Mouse (Mus musculus) MEL (cell line): ENCODE data around the gene Sumf1.

ENCODE experiments used
- GATA1 ChIP-seq: IDR thresholded peaks from 2 replicates; pipeline ENCODE4 v1.6.1; 2011; ENCODE audit warnings: low read depth, low read length, improper control_type of control experiment
- HCFC1 ChIP-seq: IDR thresholded peaks from 2 replicates; pipeline ENCODE4 v1.6.1; 2012; ENCODE audit warnings: low read depth, mild to moderate bottlenecking, inconsistent platforms, low read length, improper control_type of control experiment, moderate library complexity
- KAT2A ChIP-seq: conservative IDR thresholded peaks from 2 replicates; pipeline ENCODE4 v1.6.1; 2012; ENCODE audit warnings: low read depth, low read length, improper control_type of control experiment, inconsistent platforms
- MAFK ChIP-seq: IDR thresholded peaks from 2 replicates; pipeline ENCODE4 v1.6.1; 2011; ENCODE audit warnings: low read depth, mild to moderate bottlenecking, low read length, improper control_type of control experiment, borderline replicate concordance
- USF1 ChIP-seq: IDR thresholded peaks from 2 replicates; pipeline ENCODE4 v1.6.1; 2014; ENCODE audit warnings: low read depth, mild to moderate bottlenecking, inconsistent platforms, low read length, improper control_type of control experiment, moderate library complexity

DNA sequence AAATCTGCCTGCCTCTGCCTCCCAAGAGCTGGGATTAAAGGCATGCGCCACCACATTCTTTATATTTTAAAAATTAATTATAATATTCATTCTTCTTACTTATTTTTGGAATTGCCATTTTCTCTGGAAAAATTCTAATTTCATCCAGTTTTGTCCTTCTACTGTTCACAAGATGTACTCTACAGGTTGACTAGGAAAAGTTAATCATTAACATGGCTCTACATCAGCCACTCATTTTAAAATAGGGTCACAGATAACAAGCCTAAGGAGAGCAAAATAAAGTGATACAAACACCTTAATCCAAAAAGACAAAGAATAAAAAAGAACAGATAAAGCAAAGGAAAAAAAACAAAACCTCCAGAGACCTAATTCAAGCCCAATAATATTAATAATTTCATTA is 70.4 kb downstream of the Sumf1 start:
- no peak for TF ChIP-seq GATA1
- TF ChIP-seq MAFK = no peak
- no peak for TF ChIP-seq USF1
- TF ChIP-seq KAT2A = no peak
- no peak for TF ChIP-seq HCFC1
